Mouse (Mus musculus) intestine, postnatal 0 days (tissue): ENCODE results near the gene Igfals. TPM values are rescaled to one million over a fixed set of nuclear protein-coding genes. Genes with fewer than 3 reads are reported as not detected.

Experiments used
- ATAC-seq: fragments of 200-750 bp; cut with Nextera tagmentation; 2 replicates; pipeline ENCODE4 v1.8.0; 2017; ENCODE audit warnings: mild to moderate bottlenecking, moderate TSS enrichment, moderate library complexity
- H3K27ac ChIP-seq: fragments of 300-500 bp; sonication (generic); 2 replicates; pipeline ENCODE4 v1.5.1; 2014; ENCODE audit warnings: mild to moderate bottlenecking, low read depth, low read length, moderate library complexity
- H3K27me3 ChIP-seq: fragments of 300-500 bp; sonication (generic); replicated peaks from 2 replicates; pipeline ENCODE4 v1.6.1; 2014; ENCODE audit warnings: low read length, mixed read lengths; ENCODE audit not compliant: control insufficient read depth, insufficient read depth
- H3K36me3 ChIP-seq: fragments of 300-500 bp; sonication (generic); 2 replicates; pipeline ENCODE4 v1.6.1; 2014; ENCODE audit warnings: mild to moderate bottlenecking, moderate library complexity; ENCODE audit not compliant: control insufficient read depth, insufficient read depth
- H3K4me1 ChIP-seq: fragments of 300-500 bp; sonication (generic); replicated peaks from 2 replicates; pipeline ENCODE4 v1.6.1; 2014; ENCODE audit warnings: antibody characterized with exemption, low read length, mixed read lengths; ENCODE audit not compliant: control insufficient read depth, insufficient read depth
- H3K4me2 ChIP-seq: fragments of 300-500 bp; sonication (generic); replicated peaks from 2 replicates; pipeline ENCODE4 v1.6.1; 2014; ENCODE audit warnings: low read depth, mild to moderate bottlenecking, moderate library complexity
- H3K4me3 ChIP-seq: fragments of 300-500 bp; sonication (generic); 2 replicates; pipeline ENCODE4 v1.5.1; 2014; ENCODE audit warnings: low read depth, low read length
- H3K9ac ChIP-seq: fragments of 300-500 bp; sonication (generic); 2 replicates; pipeline ENCODE4 v1.6.1; 2014; ENCODE audit warnings: mild to moderate bottlenecking, low read depth, low read length
- H3K9me3 ChIP-seq: fragments of 300-500 bp; sonication (generic); 2 replicates; pipeline ENCODE4 v1.6.1; 2016; ENCODE audit warnings: mixed run types; ENCODE audit not compliant: control insufficient read depth
- CTCF ChIP-seq: sonication (generic); IDR thresholded peaks from 2 replicates; pipeline ENCODE4 v1.5.1; 2016; ENCODE audit warnings: low read depth, mild to moderate bottlenecking, control low read depth, antibody characterized with exemption, moderate library complexity
- WGBS: fragments of 180-500 bp; shearing (Covaris S2); extraction: QIAGEN DNeasy Blood & Tissue Kit; methylation state at CpG from one replicate; pipeline ENCODE4 v1.1.7; 2014; 5-methylcytosine and 5-hydroxymethylcytosine counted together
- polyA plus RNA-seq: library from polyadenylated mRNA; unstranded; fragments of >200 nt; fragmentation: Nextera tagmentation; extraction: Ambion mirVana; gene quantifications from 2 replicates; pipeline ENCODE4 v1.2.1, GENCODE M21; 2015

Igfals gene
- polyA plus RNA-seq, 1 experiment from 2014 or later = 17.2 TPM

GRCm38 (mm10) chr17:24907591-24907990 lies 41.8 kb downstream of the Igfals start:
- no peak for ATAC-seq
- Histone ChIP-seq H3K36me3 (peaks cover 97% of the 10 kb centered on the region), H3K4me1 (no peaks in the 10 kb centered on the region), H3K4me3 (no peak overlapping the region), H3K27ac (no peak overlapping the region), H3K9ac (no peak overlapping the region), H3K27me3 (no peaks in the 10 kb centered on the region), H3K4me2 (no peak overlapping the region), H3K9me3 (no peaks in the 10 kb centered on the region)
- 92% methylated on average over 2 of the region's 2 CpGs for WGBS
- TF ChIP-seq CTCF = no peak

- Histone ChIP-seq H3K9ac (no peak overlapping the region), H3K4me3 (no peak overlapping the region), H3K36me3 (peaks cover 95% of the 10 kb centered on the region), H3K4me1 (no peaks in the 10 kb centered on the region), H3K27ac (no peak overlapping the region), H3K9me3 (no peaks in the 10 kb centered on the region), H3K4me2 (no peak overlapping the region), H3K27me3 (no peaks in the 10 kb centered on the region)
- ATAC-seq = no peak
- TF ChIP-seq CTCF = no peak
Measured at GRCm38 (mm10) chr17:24913984-24914383, 48.2 kb downstream of the Igfals start.

- no peak overlapping the region for H3K27ac ChIP-seq
- no peaks in the 10 kb centered on the region for H3K9me3 ChIP-seq
- peaks cover 84% of the 10 kb centered on the region for H3K36me3 ChIP-seq
- no peak overlapping the region for H3K4me2 ChIP-seq
- no peak for TF ChIP-seq CTCF
- no peaks in the 10 kb centered on the region for H3K27me3 ChIP-seq
- WGBS = 98% methylated on average over 1 of the region's 1 CpGs
- H3K4me3 ChIP-seq = no peak overlapping the region
- H3K9ac ChIP-seq = no peak overlapping the region
- no peaks in the 10 kb centered on the region for H3K4me1 ChIP-seq
- ATAC-seq = no peak
Measured at GRCm38 (mm10) chr17:24923246-24923645, 57.4 kb downstream of the Igfals start.

- no peak overlapping the region for H3K4me3 ChIP-seq
Measured at GRCm38 (mm10) chr17:24929506-24929905, 63.7 kb downstream of the Igfals start.

More at GRCm38 (mm10) chr17:24929506-24929905, 63.7 kb downstream of the Igfals start:
- no peak overlapping the region for H3K27ac ChIP-seq
- no peaks in the 10 kb centered on the region for H3K27me3 ChIP-seq
- peaks cover 26% of the 10 kb centered on the region for H3K36me3 ChIP-seq
- no peaks in the 10 kb centered on the region for H3K4me1 ChIP-seq
- H3K4me2 ChIP-seq = no peak overlapping the region
- H3K9me3 ChIP-seq = no peaks in the 10 kb centered on the region
- WGBS = 74% methylated on average over 1 of the region's 1 CpGs
- no peak for TF ChIP-seq CTCF
- H3K9ac ChIP-seq = no peak overlapping the region
- ATAC-seq = no peak

Other genes starting within 250 kb of the Igfals start
- gene Tsc2, start 233.4 kb upstream of the Igfals start, polyA plus RNA-seq = 24.7 and 25.8 TPM in 2 replicates
- 5.0 and 5.5 TPM in 2 replicates for gene Nthl1, start 233.3 kb upstream of the Igfals start, polyA plus RNA-seq
- gene Slc9a3r2, start 215.7 kb upstream of the Igfals start, polyA plus RNA-seq = 26.5 and 30.1 TPM in 2 replicates
- 0.20 TPM in 1 of 2 replicates, not detected in the other for gene Npw, start 207.5 kb upstream of the Igfals start, polyA plus RNA-seq
- 13.4 and 13.5 TPM in 2 replicates for gene Zfp598, start 196.3 kb upstream of the Igfals start, polyA plus RNA-seq
- gene Syngr3, start 176.0 kb upstream of the Igfals start, polyA plus RNA-seq = 6.0 and 6.2 TPM in 2 replicates
- 42.0 and 42.2 TPM in 2 replicates for gene Gfer, start 169.8 kb upstream of the Igfals start, polyA plus RNA-seq
- gene Noxo1, start 169.8 kb upstream of the Igfals start, polyA plus RNA-seq = 32.4 and 38.0 TPM in 2 replicates
- 23.8 and 25.2 TPM in 2 replicates for gene Tbl3, start 158.3 kb upstream of the Igfals start, polyA plus RNA-seq
- gene Rnf151, start 147.9 kb upstream of the Igfals start, polyA plus RNA-seq = not detected in 2 replicates
- gene Rps2, start 147.9 kb upstream of the Igfals start, polyA plus RNA-seq = 757 and 776 TPM in 2 replicates
- gene Ndufb10, start 141.5 kb upstream of the Igfals start, polyA plus RNA-seq = 406 and 413 TPM in 2 replicates
- 0.27 TPM in 1 of 2 replicates, not detected in the other for gene Rpl3l, start 138.2 kb upstream of the Igfals start, polyA plus RNA-seq
- 47.4 and 47.8 TPM in 2 replicates for gene Msrb1, start 129.4 kb upstream of the Igfals start, polyA plus RNA-seq
- gene Hs3st6, start 113.0 kb upstream of the Igfals start, polyA plus RNA-seq = 0.25 and 0.47 TPM in 2 replicates
- 0.08 and 0.10 TPM in 2 replicates for gene Meiob, start 61.7 kb upstream of the Igfals start, polyA plus RNA-seq
- 104 and 105 TPM in 2 replicates for gene Hagh, start 25.9 kb upstream of the Igfals start, polyA plus RNA-seq
- 165 and 195 TPM in 2 replicates for gene Fahd1, start 15.6 kb upstream of the Igfals start, polyA plus RNA-seq
- gene Nubp2, start 20.4 kb downstream of the Igfals start, polyA plus RNA-seq = 48.0 and 53.5 TPM in 2 replicates
- 42.3 and 43.4 TPM in 2 replicates for gene Spsb3, start 20.6 kb downstream of the Igfals start, polyA plus RNA-seq
- gene Eme2, start 29.1 kb downstream of the Igfals start, polyA plus RNA-seq = 16.7 and 18.5 TPM in 2 replicates
- 132 and 141 TPM in 2 replicates for gene Mrps34, start 29.1 kb downstream of the Igfals start, polyA plus RNA-seq
- 47.4 and 54.4 TPM in 2 replicates for gene Nme3, start 30.5 kb downstream of the Igfals start, polyA plus RNA-seq
- 5.3 and 6.6 TPM in 2 replicates for gene Mapk8ip3, start 71.0 kb downstream of the Igfals start, polyA plus RNA-seq
- 35.7 and 36.0 TPM in 2 replicates for gene Jpt2, start 94.7 kb downstream of the Igfals start, polyA plus RNA-seq
- gene Cramp1l, start 149.8 kb downstream of the Igfals start, polyA plus RNA-seq = 2.5 and 2.7 TPM in 2 replicates
- gene Ift140, start 150.1 kb downstream of the Igfals start, polyA plus RNA-seq = 2.9 and 3.6 TPM in 2 replicates
- 14.5 and 15.8 TPM in 2 replicates for gene Tmem204, start 217.6 kb downstream of the Igfals start, polyA plus RNA-seq
- gene Telo2, start 250.0 kb downstream of the Igfals start, polyA plus RNA-seq = 7.6 and 8.7 TPM in 2 replicates